Mouse (Mus musculus) midbrain, embryonic 12.5 days (tissue): ENCODE measurements around the gene Mrvi1. TPM values are rescaled to one million over a fixed set of nuclear protein-coding genes. Genes with fewer than 3 reads are reported as not detected.

Source experiments
- ATAC-seq: fragments of 200-750 bp; cut with Nextera tagmentation; 2 replicates; pipeline ENCODE4 v1.8.0; 2017; ENCODE audit warnings: low read depth, moderate TSS enrichment, moderate library complexity; ENCODE audit not compliant: low FRiP score
- H3K27ac ChIP-seq: fragments of 300-500 bp; sonication (generic); replicated peaks from 2 replicates; pipeline ENCODE4 v1.5.1; 2016; ENCODE audit warnings: mild to moderate bottlenecking
- H3K27me3 ChIP-seq: fragments of 300-500 bp; sonication (generic); 2 replicates; pipeline ENCODE4 v1.6.1; 2016; ENCODE audit warnings: mild to moderate bottlenecking
- H3K36me3 ChIP-seq: fragments of 300-500 bp; sonication (generic); 2 replicates; pipeline ENCODE4 v1.6.1; 2016
- H3K4me1 ChIP-seq: fragments of 300-500 bp; sonication (generic); 2 replicates; pipeline ENCODE4 v1.6.1; 2016
- H3K4me2 ChIP-seq: fragments of 300-500 bp; sonication (generic); replicated peaks from 2 replicates; pipeline ENCODE4 v1.6.1; 2016; ENCODE audit warnings: mild to moderate bottlenecking, moderate library complexity
- H3K4me3 ChIP-seq: fragments of 300-500 bp; sonication (generic); 2 replicates; pipeline ENCODE4 v1.5.1; 2016; ENCODE audit warnings: mild to moderate bottlenecking
- H3K9ac ChIP-seq: fragments of 300-500 bp; sonication (generic); replicated peaks from 2 replicates; pipeline ENCODE4 v1.6.1; 2016; ENCODE audit warnings: mild to moderate bottlenecking, moderate library complexity
- H3K9me3 ChIP-seq: fragments of 300-500 bp; sonication (generic); 2 replicates; pipeline ENCODE4 v1.6.1; 2016; ENCODE audit warnings: mild to moderate bottlenecking
- WGBS: fragments of 180-500 bp; shearing (Covaris S2); methylation state at CpG from one replicate; pipeline ENCODE4 v1.1.7; 2016; 5-methylcytosine and 5-hydroxymethylcytosine counted together
- polyA plus RNA-seq: library from polyadenylated mRNA; unstranded; fragments of >200 nt; fragmentation: Nextera tagmentation; extraction: Ambion mirVana; gene quantifications from 2 replicates; pipeline ENCODE4 v1.2.1, GENCODE M21; 2016

The Mrvi1 gene
- polyA plus RNA-seq, 1 experiment from 2014 or later = 1.8 TPM

GRCm38 (mm10) chr7:110894673-110895072, 87.6 kb downstream of the Mrvi1 start:
- 86% methylated on average over 9 of the region's 9 CpGs for WGBS

GRCm38 (mm10) chr7:110893943-110894610, 88.2 kb downstream of the Mrvi1 start:
- H3K36me3 ChIP-seq = no peaks in the 10 kb centered on the region
- no peak overlapping the region for H3K4me2 ChIP-seq
- no peak overlapping the region for H3K9ac ChIP-seq
- no peak overlapping the region for H3K4me3 ChIP-seq
- H3K9me3 ChIP-seq = no peaks in the 10 kb centered on the region
- ATAC-seq = no peak
- no peaks in the 10 kb centered on the region for H3K27me3 ChIP-seq
- H3K27ac ChIP-seq = no peak overlapping the region
- 82% methylated on average over 10 of the region's 10 CpGs for WGBS
- H3K4me1 ChIP-seq = no peaks in the 10 kb centered on the region

More at GRCm38 (mm10) chr7:110894673-110895072, 87.6 kb downstream of the Mrvi1 start:
- H3K27ac ChIP-seq = no peak overlapping the region
- no peak overlapping the region for H3K9ac ChIP-seq
- H3K36me3 ChIP-seq = no peaks in the 10 kb centered on the region
- no peaks in the 10 kb centered on the region for H3K27me3 ChIP-seq
- no peaks in the 10 kb centered on the region for H3K9me3 ChIP-seq
- H3K4me1 ChIP-seq = no peaks in the 10 kb centered on the region
- no peak for ATAC-seq
- H3K4me3 ChIP-seq = no peak overlapping the region
- H3K4me2 ChIP-seq = no peak overlapping the region

- WGBS = 79% methylated on average over 9 of the region's 9 CpGs
- H3K27me3 ChIP-seq = no peaks in the 10 kb centered on the region
- H3K9me3 ChIP-seq = no peaks in the 10 kb centered on the region
- no peaks in the 10 kb centered on the region for H3K36me3 ChIP-seq
- no peak overlapping the region for H3K27ac ChIP-seq
- H3K4me2 ChIP-seq = no peak overlapping the region
- no peak for ATAC-seq
- H3K9ac ChIP-seq = no peak overlapping the region
- H3K4me1 ChIP-seq = no peaks in the 10 kb centered on the region
- no peak overlapping the region for H3K4me3 ChIP-seq
These were observed 90.7 kb downstream of the Mrvi1 start for GRCm38 (mm10) chr7:110891501-110891986.

- 76% methylated on average over 2 of the region's 2 CpGs for WGBS
- no peak overlapping the region for H3K9ac ChIP-seq
- no peak overlapping the region for H3K4me3 ChIP-seq
- H3K36me3 ChIP-seq = no peaks in the 10 kb centered on the region
- no peak overlapping the region for H3K4me2 ChIP-seq
- H3K27me3 ChIP-seq = no peaks in the 10 kb centered on the region
- no peak for ATAC-seq
- no peaks in the 10 kb centered on the region for H3K4me1 ChIP-seq
- no peaks in the 10 kb centered on the region for H3K9me3 ChIP-seq
- no peak overlapping the region for H3K27ac ChIP-seq
These were observed 100.4 kb downstream of the Mrvi1 start for GRCm38 (mm10) chr7:110881746-110882333.

GRCm38 (mm10) chr7:110878028-110878427, 104.2 kb downstream of the Mrvi1 start:
- 84% methylated on average over 4 of the region's 4 CpGs for WGBS
- Histone ChIP-seq H3K4me3 (no peak overlapping the region), H3K9ac (no peak overlapping the region), H3K27ac (no peak overlapping the region), H3K4me2 (no peak overlapping the region), H3K4me1 (no peaks in the 10 kb centered on the region), H3K9me3 (no peaks in the 10 kb centered on the region), H3K27me3 (no peaks in the 10 kb centered on the region), H3K36me3 (no peaks in the 10 kb centered on the region)
- ATAC-seq = no peak

- Histone ChIP-seq H3K27me3 (no peaks in the 10 kb centered on the region), H3K27ac (no peak overlapping the region), H3K4me2 (no peak overlapping the region), H3K4me1 (no peaks in the 10 kb centered on the region), H3K9me3 (no peaks in the 10 kb centered on the region), H3K4me3 (no peak overlapping the region), H3K9ac (no peak overlapping the region), H3K36me3 (no peaks in the 10 kb centered on the region)
- ATAC-seq = no peak
- WGBS = 88% methylated on average over 4 of the region's 4 CpGs
These were observed 105.3 kb downstream of the Mrvi1 start for GRCm38 (mm10) chr7:110876965-110877364.

- WGBS = 53% methylated on average over 5 of the region's 5 CpGs
- Histone ChIP-seq H3K4me1 (no peaks in the 10 kb centered on the region), H3K27ac (no peak overlapping the region), H3K27me3 (no peaks in the 10 kb centered on the region), H3K9me3 (no peaks in the 10 kb centered on the region), H3K4me3 (no peak overlapping the region), H3K36me3 (no peaks in the 10 kb centered on the region), H3K9ac (no peak overlapping the region), H3K4me2 (no peak overlapping the region)
- ATAC-seq = no peak
These were observed 113.5 kb downstream of the Mrvi1 start for GRCm38 (mm10) chr7:110868807-110869206.

GRCm38 (mm10) chr7:110867116-110867515, 115.1 kb downstream of the Mrvi1 start:
- Histone ChIP-seq H3K4me3 (no peak overlapping the region), H3K36me3 (no peaks in the 10 kb centered on the region), H3K27me3 (no peaks in the 10 kb centered on the region), H3K4me1 (peaks cover 5% of the 10 kb centered on the region; the same call in 1 of the 2 replicates), H3K27ac (no peak overlapping the region), H3K9ac (no peak overlapping the region), H3K4me2 (no peak overlapping the region), H3K9me3 (no peaks in the 10 kb centered on the region)
- 85% methylated on average over 6 of the region's 6 CpGs for whole genome bisulfite sequencing
- ATAC-seq = no peak

- no peak overlapping the region for H3K4me2 ChIP-seq
- no peak overlapping the region for H3K9ac ChIP-seq
- 97% methylated on average over 3 of the region's 3 CpGs for WGBS
- H3K27ac ChIP-seq = no peak overlapping the region
- ATAC-seq = no peak
- H3K4me1 ChIP-seq = peaks cover 5% of the 10 kb centered on the region; the same call in 1 of the 2 replicates
- no peaks in the 10 kb centered on the region for H3K9me3 ChIP-seq
- no peak overlapping the region for H3K4me3 ChIP-seq
- no peaks in the 10 kb centered on the region for H3K27me3 ChIP-seq
- no peaks in the 10 kb centered on the region for H3K36me3 ChIP-seq
These were observed 116.2 kb downstream of the Mrvi1 start for GRCm38 (mm10) chr7:110866021-110866420.

GRCm38 (mm10) chr7:110865570-110865969, 116.7 kb downstream of the Mrvi1 start:
- H3K36me3 ChIP-seq = no peaks in the 10 kb centered on the region
- H3K4me1 ChIP-seq = peaks cover 5% of the 10 kb centered on the region; the same call in 1 of the 2 replicates
- no peaks in the 10 kb centered on the region for H3K9me3 ChIP-seq
- H3K27ac ChIP-seq = no peak overlapping the region
- 88% methylated on average over 6 of the region's 6 CpGs for WGBS
- H3K4me2 ChIP-seq = no peak overlapping the region
- H3K9ac ChIP-seq = no peak overlapping the region
- H3K4me3 ChIP-seq = no peak overlapping the region
- H3K27me3 ChIP-seq = no peaks in the 10 kb centered on the region
- no peak for ATAC-seq

- ATAC-seq = no peak
- Histone ChIP-seq H3K9ac (no peak overlapping the region), H3K4me2 (no peak overlapping the region), H3K27me3 (no peaks in the 10 kb centered on the region), H3K4me1 (peaks cover 5% of the 10 kb centered on the region; the same call in 1 of the 2 replicates), H3K36me3 (no peaks in the 10 kb centered on the region), H3K9me3 (no peaks in the 10 kb centered on the region), H3K27ac (no peak overlapping the region), H3K4me3 (no peak overlapping the region)
- WGBS = 40% methylated on average over 10 of the region's 10 CpGs
These were observed 117.2 kb downstream of the Mrvi1 start for GRCm38 (mm10) chr7:110865038-110865437.

- no peaks in the 10 kb centered on the region for H3K27me3 ChIP-seq
- no peak within 1 kb of the TSS for H3K4me2 ChIP-seq
These were observed 119.4 kb downstream of the Mrvi1 start, which contains the start of gene Lyve1 for GRCm38 (mm10) chr7:110862751-110863289. TSS of gene Lyve1 (minus strand) at chr7:110863239.

More at GRCm38 (mm10) chr7:110862751-110863289, 119.4 kb downstream of the Mrvi1 start, which contains the start of gene Lyve1:
- H3K27ac ChIP-seq = no peak within 1 kb of the TSS
- H3K4me3 ChIP-seq = no peak within 1 kb of the TSS
- H3K4me1 ChIP-seq = peaks cover 5% of the 10 kb centered on the region; the same call in 1 of the 2 replicates
- WGBS = 82% methylated on average over 12 of the region's 12 CpGs
- no peak for ATAC-seq
- no peak within 1 kb of the TSS for H3K9ac ChIP-seq
- H3K9me3 ChIP-seq = no peaks in the 10 kb centered on the region
- no peaks in the 10 kb centered on the region for H3K36me3 ChIP-seq
